Mouse (Mus musculus): ENCODE measurements around the gene Inpp4b.

Inpp4b gene

GRCm38 (mm10) chr8:81703571-81704365 lies 361.4 kb downstream of the Inpp4b start:
- no peak for DNase-seq (ENCODE audit: extremely low spot score, low spot score)

GRCm38 (mm10) chr8:81707436-81707835 lies 365.1 kb downstream of the Inpp4b start:
- DNase-seq (ENCODE audit: extremely low spot score, low spot score) = no peak

DNA sequence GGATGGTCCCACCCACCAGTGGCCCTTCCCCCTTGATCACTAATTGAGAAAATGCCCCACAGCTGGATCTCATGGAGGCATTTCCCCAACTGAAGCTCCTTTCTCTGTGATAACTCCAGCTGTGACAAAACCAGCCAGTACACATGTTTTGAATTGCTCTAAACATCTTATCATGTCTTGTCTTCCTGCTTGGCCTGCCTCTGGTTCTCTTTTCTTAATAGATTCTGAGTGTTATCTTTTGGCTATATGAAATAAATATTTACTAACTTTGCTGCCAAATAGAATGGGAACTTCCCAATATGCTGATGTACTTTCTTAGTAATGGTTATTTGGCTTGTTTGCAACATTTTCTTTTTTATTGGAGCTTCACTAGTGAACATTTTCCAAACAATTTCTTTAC lies 389.0 kb downstream of the Inpp4b start:
- no peak for DNase-seq (ENCODE audit: extremely low spot score, low spot score)

GRCm38 (mm10) chr8:81735655-81736054 lies 393.3 kb downstream of the Inpp4b start:
- no peak for DNase-seq (ENCODE audit: extremely low spot score, low spot score)

DNA sequence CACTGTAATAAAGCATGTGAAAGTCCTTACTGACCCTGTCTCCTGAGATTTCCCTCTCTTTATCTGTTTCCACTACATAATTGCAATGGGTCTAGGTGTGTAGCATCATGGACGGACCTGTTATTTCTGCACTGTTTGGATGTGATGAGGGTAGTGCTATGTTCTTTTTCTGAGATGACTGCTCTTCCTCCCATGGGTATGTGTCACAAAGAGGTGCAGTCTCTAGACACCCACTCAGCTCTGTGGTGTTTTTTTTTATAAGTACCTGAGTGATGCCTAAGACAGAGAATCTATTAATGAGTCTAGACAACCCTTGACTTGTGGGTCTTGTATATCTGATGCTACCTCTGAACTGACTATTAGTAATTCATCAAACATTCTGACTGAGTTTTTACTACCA lies 393.7 kb downstream of the Inpp4b start:
- no peak for DNase-seq (ENCODE audit: extremely low spot score, low spot score)

DNA sequence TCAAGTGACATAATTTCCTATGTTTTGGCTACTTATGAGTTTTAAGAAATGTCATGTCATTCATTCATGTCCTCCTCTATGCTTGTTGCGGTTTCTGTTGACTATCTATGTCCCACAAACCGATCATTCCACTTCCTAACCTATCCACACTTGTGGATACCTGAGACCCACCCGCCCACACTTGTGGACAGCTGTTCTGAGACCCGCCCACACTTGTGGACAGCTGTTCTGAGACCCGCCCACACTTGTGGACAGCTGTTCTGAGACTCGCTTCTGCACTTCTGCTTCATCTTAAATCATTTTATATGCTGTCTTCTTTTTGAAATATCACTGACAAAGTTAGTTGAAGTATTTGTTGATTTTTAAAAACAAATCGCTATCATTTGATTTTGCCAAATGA lies 400.2 kb downstream of the Inpp4b start:
- DNase-seq (ENCODE audit: extremely low spot score, low spot score) = no peak

GRCm38 (mm10) chr8:81743040-81743439 lies 400.7 kb downstream of the Inpp4b start:
- no peak for DNase-seq (ENCODE audit: extremely low spot score, low spot score)

- no peak for DNase-seq (ENCODE audit: extremely low spot score, low spot score)
Measured at GRCm38 (mm10) chr8:81745439-81745838, 403.1 kb downstream of the Inpp4b start.

- DNase-seq (ENCODE audit: extremely low spot score, low spot score) = no peak
Measured at GRCm38 (mm10) chr8:81751159-81751558, 408.8 kb downstream of the Inpp4b start.

DNA sequence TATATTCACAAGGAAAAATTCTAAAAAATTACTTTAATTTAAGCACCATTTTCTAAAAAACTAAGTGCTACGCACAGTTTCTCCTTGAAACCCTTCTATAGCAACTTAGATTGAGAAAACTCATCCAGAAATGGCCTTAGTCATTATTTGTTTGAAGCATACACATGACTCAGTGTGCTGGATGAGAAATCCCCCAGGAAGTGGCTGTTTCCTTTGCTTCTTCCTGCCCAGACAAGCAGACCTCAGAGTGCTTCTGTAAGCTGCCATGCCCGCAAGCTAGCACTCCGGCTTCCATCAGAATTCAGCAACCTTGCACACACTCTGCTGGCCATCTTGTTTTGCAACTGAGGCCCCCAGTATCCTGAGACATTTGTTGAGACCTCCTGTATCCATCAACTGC lies 414.3 kb downstream of the Inpp4b start:
- DNase-seq (ENCODE audit: extremely low spot score, low spot score) = no peak

GRCm38 (mm10) chr8:81757580-81758144 lies 415.3 kb downstream of the Inpp4b start:
- no peak for DNase-seq (ENCODE audit: extremely low spot score, low spot score)

DNA sequence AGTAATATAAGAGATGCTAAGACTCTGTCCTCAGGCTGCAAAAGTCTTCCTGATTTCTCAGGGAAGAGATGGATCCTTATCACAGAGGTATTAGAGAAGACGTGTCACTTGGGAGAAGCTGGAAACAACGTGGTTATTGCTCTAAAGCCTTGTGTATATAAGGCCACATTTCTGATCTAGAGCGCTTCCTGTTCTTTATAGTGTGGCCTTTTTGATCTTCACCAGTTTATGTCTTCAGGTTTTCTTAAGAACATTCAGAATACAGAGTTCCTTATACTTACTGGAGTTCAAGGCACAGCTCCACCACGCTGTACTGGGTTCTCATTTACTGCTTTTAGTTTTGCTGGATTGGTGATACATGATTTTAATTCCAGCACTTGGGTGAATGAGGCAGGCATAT lies 419.1 kb downstream of the Inpp4b start:
- no peak for DNase-seq (ENCODE audit: extremely low spot score, low spot score)

DNA sequence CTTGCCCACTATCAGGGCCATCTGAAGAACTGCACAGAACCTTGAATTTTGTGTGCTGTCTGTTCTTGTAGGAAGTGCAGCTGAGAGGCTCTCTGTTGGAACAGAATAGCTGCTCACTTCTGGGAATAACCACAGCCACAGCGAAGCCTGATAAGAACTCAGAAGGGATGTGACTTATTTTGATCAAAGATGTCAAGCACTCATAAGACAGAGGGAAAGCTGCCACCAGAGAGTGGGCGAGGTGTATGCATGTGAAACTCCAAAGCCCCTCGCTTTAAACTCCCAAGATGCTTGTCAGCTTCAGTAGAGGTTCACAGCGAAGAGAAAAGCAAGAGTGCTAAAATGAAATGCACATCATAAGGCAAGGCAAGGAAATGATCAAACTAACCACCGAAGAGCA lies 423.7 kb downstream of the Inpp4b start:
- no peak for DNase-seq (ENCODE audit: extremely low spot score, low spot score)

- DNase-seq (ENCODE audit: extremely low spot score, low spot score) = peak; percentile 34
Measured at GRCm38 (mm10) chr8:81767411-81768312, 425.3 kb downstream of the Inpp4b start.

DNA sequence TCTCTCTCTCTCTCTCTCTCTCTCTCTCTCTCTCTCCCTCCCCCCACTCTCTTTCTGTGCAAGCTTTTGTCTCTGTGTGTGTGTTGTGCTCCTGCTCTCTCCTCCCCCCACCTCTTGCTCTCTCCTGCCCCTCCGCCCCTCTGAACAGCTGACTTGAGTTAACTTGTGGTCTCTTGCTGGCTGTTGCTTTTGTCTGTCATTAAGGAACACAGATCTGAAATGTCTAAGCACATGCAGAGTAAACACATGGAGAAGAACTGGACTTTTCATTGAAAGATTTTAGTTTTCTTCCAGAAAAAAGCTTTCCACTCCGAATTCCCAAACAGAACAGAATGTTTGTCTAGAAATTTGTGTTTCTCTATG lies 425.9 kb downstream of the Inpp4b start:
- DNase-seq (ENCODE audit: extremely low spot score, low spot score) = peak; percentile 27

DNA sequence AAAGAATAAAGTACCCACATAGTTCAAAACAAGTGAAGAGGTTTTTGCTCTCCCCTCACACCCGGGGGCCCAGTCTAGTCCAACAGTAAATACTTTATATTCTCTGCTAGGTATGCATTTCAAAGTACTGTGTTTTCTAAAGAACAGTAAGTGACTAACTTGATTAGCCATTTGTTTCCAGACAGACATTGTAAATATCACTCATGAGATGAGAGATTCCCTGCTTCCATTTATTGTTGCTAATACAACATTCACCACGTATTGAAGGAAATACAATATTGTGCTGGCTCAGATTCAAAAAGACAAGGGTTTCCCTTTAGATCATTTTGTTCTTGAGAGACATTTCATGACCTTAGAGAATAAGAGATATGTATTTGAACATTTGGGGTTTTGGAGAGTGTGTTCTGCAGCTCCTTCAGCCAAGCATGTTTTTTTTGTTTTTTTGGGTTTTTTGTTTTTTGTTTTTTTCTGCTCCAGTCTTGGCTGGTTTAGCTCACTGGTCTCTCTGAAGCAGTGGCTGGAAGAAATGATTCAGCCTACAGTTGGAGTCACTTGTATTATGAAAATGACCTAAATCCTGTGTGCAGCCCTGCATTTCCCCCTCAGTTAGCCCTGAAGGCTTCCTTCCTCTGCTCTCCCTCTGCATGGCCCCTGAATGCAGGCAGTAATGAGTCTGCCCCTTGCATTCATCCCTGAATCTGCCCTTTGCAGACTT lies 426.5 kb downstream of the Inpp4b start:
- DNase-seq (ENCODE audit: extremely low spot score, low spot score) = no peak

- no peak for DNase-seq (ENCODE audit: extremely low spot score, low spot score)
Measured at GRCm38 (mm10) chr8:81770603-81771276, 428.4 kb downstream of the Inpp4b start.

GRCm38 (mm10) chr8:81772855-81773254 lies 430.5 kb downstream of the Inpp4b start:
- DNase-seq (ENCODE audit: extremely low spot score, low spot score) = no peak

DNA sequence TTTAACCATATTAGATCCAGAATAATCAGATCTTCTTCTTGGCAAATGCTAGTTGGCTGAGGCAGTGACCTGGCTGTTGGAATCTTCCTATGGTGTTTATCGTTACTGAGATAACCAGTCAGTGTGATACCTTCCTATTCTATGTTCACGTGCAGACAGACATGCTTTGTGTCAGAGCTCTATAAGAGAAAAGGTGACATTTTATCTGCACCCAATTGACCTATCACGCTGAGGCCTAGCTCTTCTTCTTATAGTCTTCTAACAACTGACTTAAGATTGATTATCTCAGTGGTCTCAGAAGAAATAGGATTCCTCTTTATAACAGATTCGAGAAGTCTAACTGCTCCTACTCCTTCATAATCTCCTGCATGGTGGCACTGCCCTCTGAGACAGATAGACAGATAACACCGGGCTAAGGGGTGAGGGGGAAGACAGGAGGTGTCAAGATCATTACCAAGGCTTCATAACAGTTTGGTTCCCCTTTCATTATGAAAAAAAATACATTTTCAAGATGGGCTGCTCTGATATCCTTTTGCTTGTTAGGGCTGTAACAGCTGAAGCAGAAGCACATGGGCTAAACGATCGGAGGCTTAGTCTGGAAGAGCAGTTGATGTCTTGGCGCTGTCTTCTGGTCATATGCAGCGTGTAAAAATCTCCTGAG lies 431.1 kb downstream of the Inpp4b start:
- DNase-seq (ENCODE audit: extremely low spot score, low spot score) = no peak

DNA sequence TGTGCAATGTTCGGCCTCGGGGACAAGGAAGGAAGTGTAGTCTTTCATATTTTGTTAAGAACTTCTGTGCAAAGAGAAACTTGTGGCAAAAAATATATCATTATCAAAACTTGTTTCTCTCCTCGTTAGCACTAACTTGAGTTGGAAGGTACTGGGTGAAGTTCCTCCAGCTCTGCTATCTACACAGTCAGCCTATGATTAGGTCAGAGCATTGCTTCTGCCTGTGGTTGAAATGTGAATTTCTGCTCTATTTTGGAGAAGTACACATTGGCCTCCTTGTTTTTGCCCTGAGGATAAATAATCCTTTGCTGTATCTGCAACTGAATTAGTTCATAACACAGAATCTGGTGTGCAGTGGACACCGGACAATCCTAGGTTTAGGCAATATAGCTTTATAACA lies 431.7 kb downstream of the Inpp4b start:
- DNase-seq (ENCODE audit: extremely low spot score, low spot score) = no peak

All from neural tube, embryonic 10.5 days (tissue).